Mouse (Mus musculus) c-Kit-positive CD71-negative TER-119-negative erythroid progenitor cells, embryonic 14.5 days (primary cell): ENCODE data around the gene Adamts4.
A peak's percentile ranks its signal among the peaks of the same experiment; 100 is the strongest.

ENCODE experiments used
- DNase-seq: peaks from one replicate; pipeline ENCODE4 v3.0.0-alpha.2; 2013; ENCODE audit warnings: low read depth

Gene Adamts4

GRCm38 (mm10) chr1:171249913-171250600 lies at the start of gene Adamts4:
Gene Adamts4, plus strand, starts transcription at chr1:171250421.
- no peak for DNase-seq

- no peak for DNase-seq
These were observed 49.5 kb upstream of the Adamts4 start for GRCm38 (mm10) chr1:171200769-171201168.

- DNase-seq, result no peak
These were observed 46.6 kb upstream of the Adamts4 start for GRCm38 (mm10) chr1:171203471-171204248.

GRCm38 (mm10) chr1:171204249-171204644 lies 46.0 kb upstream of the Adamts4 start:
- no peak for DNase-seq

- no peak for DNase-seq
These were observed 44.3 kb upstream of the Adamts4 start for GRCm38 (mm10) chr1:171205704-171206493.

- no peak for DNase-seq
These were observed 40.8 kb upstream of the Adamts4 start for GRCm38 (mm10) chr1:171209409-171209808.

- no peak for DNase-seq
These were observed 37.4 kb upstream of the Adamts4 start for GRCm38 (mm10) chr1:171212854-171213253.

- DNase-seq, result no peak
These were observed 36.3 kb upstream of the Adamts4 start, which contains the start of gene Nr1i3 for GRCm38 (mm10) chr1:171213801-171214496. Gene Nr1i3, plus strand, starts transcription at chr1:171213970.

GRCm38 (mm10) chr1:171216241-171216955 lies 33.8 kb upstream of the Adamts4 start:
- DNase-seq, result no peak

- DNase-seq, result peak; percentile 86
These were observed 29.4 kb upstream of the Adamts4 start for GRCm38 (mm10) chr1:171220871-171221270.

GRCm38 (mm10) chr1:171221281-171222193 lies 28.7 kb upstream of the Adamts4 start:
- no peak for DNase-seq

GRCm38 (mm10) chr1:171222238-171223155 lies 27.7 kb upstream of the Adamts4 start, which contains the start of gene Tomm40l:
Gene Tomm40l, minus strand, starts transcription at chr1:171222514.
- peak; percentile 96 for DNase-seq

GRCm38 (mm10) chr1:171223168-171223567 lies 27.1 kb upstream of the Adamts4 start:
- DNase-seq, result no peak

- no peak for DNase-seq
These were observed 26.4 kb upstream of the Adamts4 start for GRCm38 (mm10) chr1:171223796-171224195.

- DNase-seq, result no peak
These were observed 25.4 kb upstream of the Adamts4 start, which contains the start of gene Apoa2 for GRCm38 (mm10) chr1:171224857-171225256. Gene Apoa2, plus strand, starts transcription at chr1:171225054.

- no peak for DNase-seq
These were observed 23.4 kb upstream of the Adamts4 start for GRCm38 (mm10) chr1:171226780-171227179.

GRCm38 (mm10) chr1:171227879-171228278 lies 22.3 kb upstream of the Adamts4 start:
- DNase-seq, result no peak

GRCm38 (mm10) chr1:171229750-171230149 lies 20.5 kb upstream of the Adamts4 start:
- no peak for DNase-seq

- DNase-seq, result no peak
These were observed 20.0 kb upstream of the Adamts4 start for GRCm38 (mm10) chr1:171230215-171230614.
